Mouse (Mus musculus): ENCODE measurements at regions not wholly inside any gene's neighbourhood (a gene's known extent, or its start where the extent isn't known, plus 50 kb on each side); places are given as distances from the start of the nearest gene placed in this dataset.
A peak's percentile ranks its signal among the peaks of the same experiment; 100 is the strongest.

DNA sequence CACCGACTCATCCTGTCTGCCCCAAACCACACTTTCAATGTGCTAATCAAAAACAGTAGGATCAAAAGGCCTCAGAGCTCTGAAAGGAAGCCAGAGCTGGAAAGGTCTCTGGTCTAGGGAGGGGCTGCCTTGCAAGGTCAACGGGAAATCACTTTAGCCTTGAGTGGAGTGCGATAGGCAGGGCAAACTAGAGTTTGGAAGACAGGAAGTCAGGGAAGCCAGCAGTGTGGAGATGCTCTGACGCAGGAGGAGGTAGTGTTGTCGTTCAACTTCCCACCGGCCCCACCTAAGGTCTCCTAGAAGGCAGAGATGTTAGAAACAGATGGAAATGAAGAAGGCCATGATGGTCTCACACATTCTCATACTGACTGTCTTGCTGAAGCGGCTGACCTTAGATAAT lies 52.0 kb upstream of the Trp53i11 start:
- intact Hi-C loops (cut with DNase I), result no loop called here
- peak; percentile 35 to 44 for DNase-seq

DNA sequence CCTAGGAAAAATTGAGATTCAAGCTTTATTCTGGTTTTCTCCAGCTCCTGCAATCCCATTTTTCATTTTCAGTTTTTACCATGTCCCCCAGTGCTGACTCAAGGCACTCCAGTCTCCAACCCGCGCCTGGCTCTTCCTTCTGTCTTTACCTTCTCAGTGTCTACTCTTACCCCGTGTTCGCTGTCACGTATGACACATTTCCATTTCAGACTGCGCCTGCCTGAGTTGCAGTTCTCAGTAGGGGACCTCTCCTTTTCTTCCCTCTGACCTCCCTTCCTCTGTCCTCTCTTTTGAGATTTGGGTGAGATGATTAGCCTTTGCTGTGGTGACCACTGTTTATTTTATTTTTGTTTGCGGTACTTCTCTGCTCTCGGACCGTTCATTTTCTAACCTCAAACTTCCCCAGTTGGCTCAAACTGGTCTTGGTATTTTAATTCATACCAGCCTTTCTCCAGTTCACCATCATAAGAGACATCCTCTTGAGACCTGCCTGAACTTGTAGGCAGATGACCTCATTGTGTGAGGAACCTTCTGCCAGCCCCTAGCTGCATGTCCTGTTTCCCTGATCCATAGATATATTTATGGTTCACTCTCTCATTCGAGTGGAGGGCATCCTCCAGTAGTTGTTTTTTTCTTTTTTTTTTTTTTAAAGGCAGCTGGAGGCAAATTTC lies 53.9 kb upstream of the Trp53i11 start:
- DNase-seq, result no peak
- intact Hi-C loops (cut with DNase I), result no loop called here

GRCm38 (mm10) chr2:93131825-93132623 lies 55.3 kb upstream of the Trp53i11 start:
- intact Hi-C loops (cut with DNase I), result no loop called here
- DNase-seq, result peak; percentile 88 to 89

DNA sequence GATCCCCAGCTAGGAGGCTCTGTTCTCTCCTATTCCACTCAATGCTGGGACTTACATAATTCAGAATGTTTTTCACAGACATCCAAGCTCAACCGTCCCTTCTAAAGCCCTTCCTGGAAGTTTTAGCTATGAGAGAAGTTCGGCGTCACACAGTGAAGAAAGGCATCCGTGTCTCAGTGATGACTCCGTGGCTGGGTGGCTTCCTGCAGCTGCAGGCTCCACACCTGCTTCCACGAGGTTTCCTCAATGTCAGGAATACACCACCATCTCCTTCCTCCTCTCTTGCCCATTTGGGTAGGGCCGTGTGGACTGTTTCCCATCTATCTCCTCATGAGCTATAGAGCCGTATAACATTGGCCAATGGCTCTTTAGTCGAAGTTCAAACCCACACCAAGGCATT lies 56.1 kb upstream of the Trp53i11 start:
- peak in 1 of 2 experiments; percentile 15 for DNase-seq
- intact Hi-C loops (cut with DNase I), result no loop called here

DNA sequence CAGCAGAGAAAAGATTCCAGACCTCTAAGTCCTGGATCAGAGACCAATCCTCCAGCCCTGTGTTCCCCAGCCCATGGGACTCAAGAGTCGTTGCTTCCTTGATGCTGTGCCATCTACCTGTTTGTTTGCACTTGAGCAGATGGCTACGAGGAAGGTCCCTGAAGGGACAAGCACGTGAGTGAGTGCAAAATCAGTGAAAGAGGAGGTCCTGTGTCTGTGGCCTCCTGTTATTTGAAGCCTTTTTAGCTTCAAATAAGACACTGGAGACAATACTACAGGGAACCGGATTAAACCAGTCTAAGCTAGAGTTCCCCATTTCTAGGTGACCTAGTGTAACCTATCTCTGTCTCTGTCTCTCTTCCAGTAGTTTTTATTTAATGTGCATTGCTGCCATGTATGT lies 58.2 kb upstream of the Trp53i11 start:
- intact Hi-C loops (cut with DNase I), result no loop called here
- no peak for DNase-seq

GRCm38 (mm10) chr2:93126595-93127165 lies 60.7 kb upstream of the Trp53i11 start:
- DNase-seq, result peak; percentile 86 to 88
- intact Hi-C loops (cut with DNase I), result no loop called here

- intact Hi-C loops (cut with DNase I), result no loop called here
- no peak for DNase-seq
Measured at GRCm38 (mm10) chr2:93126112-93126511, 61.2 kb upstream of the Trp53i11 start.

- intact Hi-C loops (cut with DNase I), result no loop called here
- no peak for DNase-seq
Measured at GRCm38 (mm10) chr2:93124866-93125467, 62.4 kb upstream of the Trp53i11 start.

DNA sequence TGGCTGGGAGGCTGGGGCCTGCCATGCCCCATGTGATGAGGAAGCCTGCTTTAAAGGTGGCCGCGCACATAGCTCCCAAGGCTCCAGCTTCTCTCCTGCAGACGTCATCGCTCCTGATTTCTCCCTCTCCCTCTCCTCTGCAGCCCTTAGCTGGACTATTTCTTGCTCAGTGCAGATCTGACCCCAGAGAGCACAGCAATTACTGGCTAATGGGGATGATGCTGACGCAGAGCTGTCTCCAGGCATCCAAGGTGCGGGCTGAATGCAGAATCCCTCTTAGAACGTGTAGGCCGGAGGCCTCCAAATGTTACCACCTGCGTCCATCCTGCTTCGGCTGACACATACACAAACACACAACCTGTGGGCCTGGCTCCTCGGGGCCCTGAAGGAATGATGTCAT lies 63.5 kb upstream of the Trp53i11 start:
- DNase-seq, result no peak
- intact Hi-C loops (cut with DNase I), result no loop called here

DNA sequence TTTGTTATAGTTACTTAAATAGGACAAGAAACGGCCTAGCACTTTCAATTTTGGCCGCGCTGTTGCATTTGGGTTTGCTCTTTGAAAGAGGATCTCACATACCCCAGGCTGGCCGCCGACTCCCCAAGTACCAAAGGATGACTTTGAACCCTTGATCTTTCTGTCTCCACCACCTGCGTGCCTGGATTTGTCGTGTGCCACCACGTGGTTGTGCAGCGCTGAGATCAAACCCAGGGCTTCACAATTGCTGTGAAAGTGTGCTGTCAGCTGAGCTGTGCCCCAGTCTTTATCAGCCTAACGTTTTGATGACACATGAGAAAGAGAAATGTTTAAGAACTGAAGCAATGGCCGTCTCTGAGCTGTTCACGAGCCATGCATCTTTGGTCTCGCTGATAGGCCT lies 67.0 kb upstream of the Trp53i11 start:
- intact Hi-C loops (cut with DNase I), result no loop called here
- no peak for DNase-seq

- DNase-seq, result no peak
- intact Hi-C loops (cut with DNase I), result no loop called here
Measured at GRCm38 (mm10) chr2:93119001-93119400, 68.3 kb upstream of the Trp53i11 start.

GRCm38 (mm10) chr2:93115303-93115702 lies 69.3 kb upstream of the Prdm11 start:
- intact Hi-C loops (cut with DNase I), result no loop called here
- no peak for DNase-seq

DNA sequence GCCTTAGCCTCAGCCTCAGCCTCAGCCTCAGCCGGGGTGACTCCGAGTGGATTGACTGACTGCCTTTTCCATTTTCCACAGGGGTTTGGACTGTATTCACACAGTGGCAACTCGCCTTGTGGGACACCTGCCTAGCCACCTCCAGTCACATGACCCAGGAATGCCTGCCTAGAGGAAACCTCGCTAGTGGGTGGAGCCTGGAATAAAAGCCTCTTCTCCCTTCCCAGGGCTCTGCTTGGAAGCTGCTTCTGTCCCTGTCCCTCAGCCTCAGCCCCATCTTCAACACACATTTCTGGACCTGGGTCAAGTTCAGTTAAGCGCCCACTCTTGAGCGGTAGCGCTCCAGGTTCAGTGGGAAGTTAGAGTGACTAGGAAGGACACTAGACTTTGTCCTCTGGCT lies 68.0 kb upstream of the Prdm11 start:
- intact Hi-C loops (cut with DNase I), result loop anchor here (5.0 kb wide), 1 partner anchor 37 kb away; no protein-coding TSS in a partner anchor
- no peak for DNase-seq

GRCm38 (mm10) chr2:93112320-93112719 lies 66.4 kb upstream of the Prdm11 start:
- no peak for DNase-seq
- intact Hi-C loops (cut with DNase I), result loop anchor here (5.0 kb wide), 1 partner anchor 35 kb away; no protein-coding TSS in a partner anchor

DNA sequence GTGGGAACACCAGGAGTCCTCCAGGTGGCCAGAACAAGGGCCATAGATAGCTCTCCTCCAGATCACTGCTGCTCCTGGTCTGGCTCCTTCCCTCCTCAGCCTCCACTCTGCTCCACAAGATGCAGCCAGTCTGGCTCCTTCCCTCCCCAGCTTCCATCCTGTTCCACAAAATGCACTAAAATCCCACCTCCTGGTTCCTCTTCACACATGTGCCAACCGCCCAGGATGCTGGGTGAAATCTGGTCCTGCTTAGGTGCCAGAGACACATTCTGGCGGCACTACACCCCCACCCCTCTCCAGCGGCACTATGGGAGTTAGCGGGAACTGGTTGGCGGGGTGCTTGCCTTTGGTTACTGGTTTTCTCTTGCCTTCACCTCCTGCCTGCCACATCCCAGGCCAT lies 64.9 kb upstream of the Prdm11 start:
- no peak for DNase-seq
- intact Hi-C loops (cut with DNase I), result loop anchor here (5.0 kb wide), 1 partner anchor 34 kb away; no protein-coding TSS in a partner anchor

GRCm38 (mm10) chr2:93106581-93106980 lies 60.6 kb upstream of the Prdm11 start:
- no peak for DNase-seq
- intact Hi-C loops (cut with DNase I), result no loop called here

- intact Hi-C loops (cut with DNase I), result no loop called here
- DNase-seq, result no peak
Measured at GRCm38 (mm10) chr2:93101991-93102390, 56.0 kb upstream of the Prdm11 start.

- intact Hi-C loops (cut with DNase I), result no loop called here
Measured at GRCm38 (mm10) chr2:93099780-93100179, 53.8 kb upstream of the Prdm11 start.

DNA sequence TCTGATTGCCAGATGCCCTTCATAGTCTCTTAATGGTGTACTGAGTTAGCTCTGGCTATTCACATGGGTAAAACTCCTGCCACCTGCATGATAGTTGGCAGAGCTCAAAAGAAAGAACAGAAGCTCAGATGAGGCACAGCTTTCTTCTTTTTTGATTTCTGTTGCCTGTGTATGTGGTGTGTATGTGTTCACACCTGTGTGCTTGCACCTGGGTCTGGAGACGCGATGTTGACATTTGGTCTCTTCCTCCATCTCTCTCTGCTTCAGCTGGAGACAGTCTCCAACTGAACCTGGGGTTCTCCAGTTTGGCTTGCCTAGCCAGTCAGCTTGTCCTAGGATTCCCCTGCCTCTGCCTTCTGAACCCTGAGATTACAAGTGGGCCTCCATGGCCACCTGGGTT lies 51.0 kb upstream of the Prdm11 start:
- intact Hi-C loops (cut with DNase I), result no loop called here
- no peak for DNase-seq

More at GRCm38 (mm10) chr2:93099780-93100179, 53.8 kb upstream of the Prdm11 start:
- peak; percentile 35 for DNase-seq

- DNase-seq, result no peak
- intact Hi-C loops (cut with DNase I), result no loop called here
Measured at GRCm38 (mm10) chr2:93096078-93096729, 50.2 kb upstream of the Prdm11 start.

All from heart, postnatal 10 days (tissue).